Mouse (Mus musculus): ENCODE data around the gene Cox7a2l. TPM values are rescaled to one million over a fixed set of nuclear protein-coding genes. Genes with fewer than 3 reads are reported as not detected.

The Cox7a2l gene
- 189 and 196 TPM in 2 replicates for polyA plus RNA-seq (2015; fragmentation: Nextera tagmentation; extraction: Ambion mirVana)

GRCm38 (mm10) chr17:83517280-83518015, at the start of gene Cox7a2l:
TSS of gene Cox7a2l (minus strand) at chr17:83517330.
- H3K27me3 ChIP-seq: no peaks in the 10 kb centered on the region
- H3K9me3 ChIP-seq (replicated peaks): no peaks in the 10 kb centered on the region
- H3K36me3 ChIP-seq: no peaks in the 10 kb centered on the region
- H3K4me3 ChIP-seq (replicated peaks): no peak within 1 kb of the TSS
- 88% methylated on average over 8 of the region's 8 CpGs for WGBS
- no peak within 1 kb of the TSS for H3K4me2 ChIP-seq
- ATAC-seq (replicated peaks; ENCODE audit: low FRiP score): no peak
- H3K27ac ChIP-seq: no peak within 1 kb of the TSS
- H3K4me1 ChIP-seq: peaks cover 17% of the 10 kb centered on the region
- H3K9ac ChIP-seq: no peak within 1 kb of the TSS

DNA sequence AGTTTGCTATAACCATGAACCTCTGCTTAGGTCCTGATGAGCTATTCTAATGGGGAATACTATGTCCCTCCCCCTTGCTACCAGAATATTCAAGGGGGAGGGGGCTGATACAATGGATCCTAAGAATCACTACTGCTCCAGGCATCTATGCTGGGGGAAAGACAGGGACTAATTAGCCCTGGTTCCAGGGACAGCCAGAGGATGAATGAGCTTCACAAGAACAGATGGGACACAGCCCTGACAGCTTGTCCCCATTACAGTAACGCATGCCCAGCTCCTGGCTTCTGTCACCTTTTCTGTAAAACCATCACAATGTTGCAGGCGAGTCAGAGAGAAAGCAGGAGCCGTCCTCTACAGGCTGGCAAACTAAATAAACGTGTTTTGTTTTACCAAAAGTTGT, 48.4 kb upstream of the Cox7a2l start:
- 74% methylated on average over 4 of the region's 4 CpGs for WGBS
- ATAC-seq (replicated peaks; ENCODE audit: low FRiP score): no peak
- Histone ChIP-seq H3K4me1 (0 out of 2 replicates have a peak, but pooled peaks cover 4% of the 10 kb centered on the region), H3K9ac (no peak overlapping the region), H3K9me3 (replicated peaks) (no peaks in the 10 kb centered on the region), H3K36me3 (no peaks in the 10 kb centered on the region), H3K27ac (no peak overlapping the region), H3K27me3 (no peaks in the 10 kb centered on the region), H3K4me3 (replicated peaks) (no peak overlapping the region), H3K4me2 (no peak overlapping the region)

DNA sequence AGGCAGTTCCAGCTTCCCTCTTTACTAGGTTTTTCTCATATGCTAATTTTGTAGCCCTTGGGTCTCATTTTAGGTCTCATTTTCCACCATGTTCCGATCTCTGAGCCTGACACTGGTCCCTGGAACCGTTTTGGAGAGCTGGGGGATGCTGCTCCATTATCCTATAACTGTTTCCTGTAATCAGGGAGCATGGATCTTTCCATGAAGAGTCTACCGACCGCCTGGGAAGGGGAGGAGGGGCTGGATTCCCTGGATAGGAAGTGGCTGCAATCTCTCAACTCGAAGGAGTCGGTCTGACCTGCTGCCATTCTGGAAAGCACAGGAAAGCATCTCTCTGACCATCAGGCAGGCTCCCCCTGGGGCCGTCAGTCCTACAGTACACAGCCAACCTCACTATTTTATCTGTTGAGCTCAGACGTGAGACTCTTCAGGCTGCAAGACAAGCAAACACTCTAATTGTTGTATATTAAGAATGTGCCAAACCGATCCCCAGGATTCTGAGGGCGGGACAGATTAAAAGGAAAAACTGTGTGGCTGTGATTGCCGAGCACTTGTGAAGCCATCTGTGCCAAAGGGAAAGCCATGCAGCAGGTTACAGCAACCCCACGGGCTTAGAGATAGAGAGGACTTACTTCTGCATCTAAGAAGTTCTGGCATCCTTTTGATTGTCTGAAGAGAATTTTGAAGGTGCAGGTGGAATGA, 47.1 kb upstream of the Cox7a2l start:
- no peak overlapping the region for H3K4me3 ChIP-seq (replicated peaks)
- no peaks in the 10 kb centered on the region for H3K36me3 ChIP-seq
- H3K27ac ChIP-seq: no peak overlapping the region
- no peaks in the 10 kb centered on the region for H3K9me3 ChIP-seq (replicated peaks)
- H3K4me1 ChIP-seq: 0 out of 2 replicates have a peak, but pooled peaks cover 4% of the 10 kb centered on the region
- ATAC-seq (replicated peaks; ENCODE audit: low FRiP score): no peak; the same call in 1 of the 2 replicates
- no peak overlapping the region for H3K9ac ChIP-seq
- peak overlapping the region; percentile 10; the same call in 1 of the 2 replicates for H3K4me2 ChIP-seq
- H3K27me3 ChIP-seq: no peaks in the 10 kb centered on the region
- WGBS: 62% methylated on average over 12 of the region's 12 CpGs

- peak overlapping the region; percentile 10; the same call in 1 of the 2 replicates for H3K4me2 ChIP-seq
- no peak for ATAC-seq (replicated peaks; ENCODE audit: low FRiP score)
- WGBS: 54% methylated on average over 10 of the region's 10 CpGs
Observed at GRCm38 (mm10) chr17:83563703-83564111, 46.6 kb upstream of the Cox7a2l start.

DNA sequence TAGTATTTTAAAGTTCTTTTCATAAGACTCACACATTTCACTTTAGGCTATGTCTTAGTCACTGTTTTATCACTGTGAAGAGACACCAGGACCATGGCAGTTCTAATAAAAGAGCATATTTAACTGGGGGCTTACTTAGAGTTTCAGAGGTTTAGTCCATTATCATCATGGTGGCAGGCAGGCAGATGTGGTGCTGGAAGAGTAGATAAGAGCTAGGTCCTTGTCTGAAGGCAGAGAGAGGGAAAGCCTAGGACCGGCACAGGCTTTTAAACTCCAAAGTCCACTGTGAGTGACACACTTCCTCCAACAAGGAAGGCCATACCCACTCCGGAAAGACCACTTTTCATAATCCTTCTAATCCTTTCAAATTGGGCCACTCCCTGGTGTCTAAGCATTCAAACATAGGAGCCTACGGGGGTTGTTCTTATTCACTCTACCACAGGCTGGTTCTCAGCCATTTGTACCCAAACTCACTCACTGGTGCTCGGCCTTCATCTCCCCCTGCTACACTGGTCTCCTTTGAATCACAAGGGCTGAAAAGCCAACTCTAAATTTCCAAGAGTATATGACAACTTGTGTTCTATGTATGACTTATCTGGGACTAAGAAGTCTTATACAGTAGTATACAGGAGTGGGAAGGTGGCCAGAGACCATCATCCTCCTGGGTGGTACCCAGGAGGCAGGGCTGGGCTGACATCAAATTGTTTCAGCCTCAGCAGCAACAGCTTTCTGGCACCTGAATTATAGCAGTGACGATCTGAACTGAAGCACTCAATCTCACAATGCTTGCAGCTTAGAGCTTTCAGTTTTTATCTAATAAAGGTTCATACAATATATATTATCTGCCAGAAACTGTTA, 45.3 kb upstream of the Cox7a2l start:
- no peak overlapping the region for H3K9ac ChIP-seq
- H3K4me2 ChIP-seq: no peak overlapping the region
- H3K4me1 ChIP-seq: 0 out of 2 replicates have a peak, but pooled peaks cover 4% of the 10 kb centered on the region
- no peak overlapping the region for H3K4me3 ChIP-seq (replicated peaks)
- no peaks in the 10 kb centered on the region for H3K27me3 ChIP-seq
- WGBS: 92% methylated on average over 5 of the region's 5 CpGs
- H3K9me3 ChIP-seq (replicated peaks): no peaks in the 10 kb centered on the region
- no peak for ATAC-seq (replicated peaks; ENCODE audit: low FRiP score)
- no peak overlapping the region for H3K27ac ChIP-seq
- no peaks in the 10 kb centered on the region for H3K36me3 ChIP-seq

More at GRCm38 (mm10) chr17:83563703-83564111, 46.6 kb upstream of the Cox7a2l start:
- Histone ChIP-seq H3K9ac (no peak overlapping the region), H3K4me3 (replicated peaks) (no peak overlapping the region), H3K4me1 (0 out of 2 replicates have a peak, but pooled peaks cover 4% of the 10 kb centered on the region), H3K27ac (no peak overlapping the region), H3K9me3 (replicated peaks) (no peaks in the 10 kb centered on the region), H3K36me3 (no peaks in the 10 kb centered on the region), H3K27me3 (no peaks in the 10 kb centered on the region)

GRCm38 (mm10) chr17:83559081-83559480, 42.0 kb upstream of the Cox7a2l start:
- H3K27ac ChIP-seq: no peak overlapping the region

GRCm38 (mm10) chr17:83555836-83556235, 38.7 kb upstream of the Cox7a2l start:
- H3K27ac ChIP-seq: no peak overlapping the region
- H3K9me3 ChIP-seq (replicated peaks): no peaks in the 10 kb centered on the region
- 95% methylated on average over 11 of the region's 11 CpGs for WGBS
- no peaks in the 10 kb centered on the region for H3K4me1 ChIP-seq
- H3K27me3 ChIP-seq: no peaks in the 10 kb centered on the region
- no peak overlapping the region for H3K9ac ChIP-seq
- H3K4me2 ChIP-seq: no peak overlapping the region
- H3K36me3 ChIP-seq: no peaks in the 10 kb centered on the region
- ATAC-seq (replicated peaks; ENCODE audit: low FRiP score): no peak
- H3K4me3 ChIP-seq (replicated peaks): no peak overlapping the region

More at GRCm38 (mm10) chr17:83559081-83559480, 42.0 kb upstream of the Cox7a2l start:
- 66% methylated on average over 8 of the region's 8 CpGs for WGBS
- no peak overlapping the region for H3K4me3 ChIP-seq (replicated peaks)
- H3K36me3 ChIP-seq: no peaks in the 10 kb centered on the region
- no peaks in the 10 kb centered on the region for H3K9me3 ChIP-seq (replicated peaks)
- no peak overlapping the region for H3K4me2 ChIP-seq
- 0 out of 2 replicates have a peak, but pooled peaks cover 4% of the 10 kb centered on the region for H3K4me1 ChIP-seq
- no peaks in the 10 kb centered on the region for H3K27me3 ChIP-seq
- H3K9ac ChIP-seq: no peak overlapping the region
- ATAC-seq (replicated peaks; ENCODE audit: low FRiP score): peak; percentile 43; the same call in 1 of the 2 replicates

DNA sequence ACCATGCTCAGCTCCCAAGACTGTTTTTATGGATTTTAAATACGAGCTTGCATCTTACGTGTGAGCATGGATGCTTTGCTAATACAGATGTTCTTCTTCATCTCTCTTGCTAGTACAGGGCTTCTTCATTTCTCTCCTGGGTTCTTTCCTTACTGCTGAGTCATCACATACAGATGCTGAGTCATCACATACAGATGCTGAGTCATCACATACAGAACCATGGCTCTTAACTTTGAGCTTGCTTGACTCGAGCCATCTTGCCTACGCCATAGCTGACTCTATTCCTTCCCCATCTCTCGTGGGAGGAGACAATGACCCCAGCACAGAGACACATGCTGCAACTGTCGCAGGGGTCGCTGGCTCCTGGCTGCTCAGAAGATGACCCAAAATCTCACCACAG, 37.9 kb upstream of the Cox7a2l start:
- H3K27ac ChIP-seq: no peak overlapping the region
- ATAC-seq (replicated peaks; ENCODE audit: low FRiP score): no peak
- no peak overlapping the region for H3K4me2 ChIP-seq
- no peaks in the 10 kb centered on the region for H3K36me3 ChIP-seq
- WGBS: 80% methylated on average over 7 of the region's 7 CpGs
- no peak overlapping the region for H3K9ac ChIP-seq
- H3K4me1 ChIP-seq: no peaks in the 10 kb centered on the region
- H3K4me3 ChIP-seq (replicated peaks): no peak overlapping the region
- no peaks in the 10 kb centered on the region for H3K27me3 ChIP-seq
- H3K9me3 ChIP-seq (replicated peaks): no peaks in the 10 kb centered on the region

DNA sequence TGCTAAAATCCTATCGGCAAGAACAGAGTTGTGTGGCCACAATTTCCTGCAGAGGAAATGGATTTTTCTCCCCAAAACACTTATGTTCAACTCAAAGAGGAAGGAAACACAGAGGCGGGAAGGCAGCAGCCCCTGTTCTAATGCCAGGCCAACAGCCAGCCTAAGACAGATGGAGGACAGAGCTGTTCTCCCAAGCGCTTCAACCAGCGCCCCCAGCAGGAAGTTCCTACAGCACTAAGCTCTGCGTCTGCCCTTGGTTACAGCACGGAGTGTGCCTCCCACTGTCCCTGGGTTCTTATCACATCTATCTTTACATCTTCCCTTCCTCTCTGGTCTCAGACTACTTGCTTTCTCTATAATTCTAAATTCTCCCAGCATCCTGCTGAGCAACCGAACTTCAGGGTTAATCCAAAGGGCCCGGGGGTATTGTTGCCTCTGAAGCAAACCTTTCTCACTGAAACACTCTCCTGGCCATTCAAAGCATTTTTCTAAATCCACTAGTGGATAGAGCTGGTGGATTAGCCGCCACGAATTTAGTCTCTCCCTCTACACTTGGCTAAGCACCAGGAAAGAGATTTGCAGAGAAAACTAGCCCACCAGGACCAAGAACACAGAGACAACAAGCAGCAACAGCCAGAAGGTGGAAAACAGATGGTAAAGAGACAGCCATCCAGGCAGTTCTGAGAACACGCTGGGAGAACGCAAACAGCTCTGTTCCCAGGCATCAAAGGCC, 31.5 kb upstream of the Cox7a2l start:
- H3K27me3 ChIP-seq: peaks cover 35% of the 10 kb centered on the region
- 47% methylated on average over 12 of the region's 12 CpGs for WGBS
- H3K9ac ChIP-seq: no peak overlapping the region
- ATAC-seq (replicated peaks; ENCODE audit: low FRiP score): no peak
- H3K9me3 ChIP-seq (replicated peaks): no peaks in the 10 kb centered on the region
- H3K4me2 ChIP-seq: no peak overlapping the region
- peaks cover 19% of the 10 kb centered on the region for H3K4me1 ChIP-seq
- no peak overlapping the region for H3K4me3 ChIP-seq (replicated peaks)
- no peaks in the 10 kb centered on the region for H3K36me3 ChIP-seq
- H3K27ac ChIP-seq: no peak overlapping the region

GRCm38 (mm10) chr17:83547145-83547544, 30.0 kb upstream of the Cox7a2l start:
- Histone ChIP-seq H3K27me3 (peaks cover 35% of the 10 kb centered on the region), H3K36me3 (no peaks in the 10 kb centered on the region), H3K4me3 (replicated peaks) (no peak overlapping the region), H3K27ac (no peak overlapping the region), H3K4me1 (peaks cover 19% of the 10 kb centered on the region), H3K9ac (no peak overlapping the region), H3K9me3 (replicated peaks) (no peaks in the 10 kb centered on the region), H3K4me2 (no peak overlapping the region)
- WGBS: 50% methylated on average over 10 of the region's 10 CpGs
- no peak for ATAC-seq (replicated peaks; ENCODE audit: low FRiP score)
